Mouse (Mus musculus): ENCODE measurements around the gene Myzap. TPM values are rescaled to one million over a fixed set of nuclear protein-coding genes. Genes with fewer than 3 reads are reported as not detected.

The Myzap gene
- total RNA-seq, 2 experiments from 2014 or later, result 6.7 to 8.8 TPM

GRCm38 (mm10) chr9:71609010-71609409 lies 16.9 kb upstream of the Myzap start:
- intact Hi-C loops (cut with DNase I; ENCODE audit: low total_unique reads), result no loop called here

GRCm38 (mm10) chr9:71606296-71607057 lies 14.3 kb upstream of the Myzap start:
- no peak for DNase-seq
- intact Hi-C loops (cut with DNase I; ENCODE audit: low total_unique reads), result no loop called here

More at GRCm38 (mm10) chr9:71609010-71609409, 16.9 kb upstream of the Myzap start:
- DNase-seq, result no peak

GRCm38 (mm10) chr9:71604914-71605635 lies 12.9 kb upstream of the Myzap start:
- intact Hi-C loops (cut with DNase I; ENCODE audit: low total_unique reads), result no loop called here
- no peak for DNase-seq

GRCm38 (mm10) chr9:71599861-71600260 lies 7.7 kb upstream of the Myzap start:
- DNase-seq, result no peak
- intact Hi-C loops (cut with DNase I; ENCODE audit: low total_unique reads), result no loop called here

GRCm38 (mm10) chr9:71596888-71597287 lies 4.7 kb upstream of the Myzap start:
- intact Hi-C loops (cut with DNase I; ENCODE audit: low total_unique reads), result no loop called here

GRCm38 (mm10) chr9:71592577-71593285 lies 571 bp upstream of the Myzap start:
- DNase-seq, result no peak
- intact Hi-C loops (cut with DNase I; ENCODE audit: low total_unique reads), result no loop called here

More at GRCm38 (mm10) chr9:71596888-71597287, 4.7 kb upstream of the Myzap start:
- DNase-seq, result no peak

GRCm38 (mm10) chr9:71591106-71591505 lies 1.1 kb downstream of the Myzap start:
- intact Hi-C loops (cut with DNase I; ENCODE audit: low total_unique reads), result no loop called here
- DNase-seq, result no peak

GRCm38 (mm10) chr9:71589771-71590170 lies 2.4 kb downstream of the Myzap start:
- intact Hi-C loops (cut with DNase I; ENCODE audit: low total_unique reads), result no loop called here
- no peak for DNase-seq

GRCm38 (mm10) chr9:71588930-71589592 lies 3.1 kb downstream of the Myzap start:
- intact Hi-C loops (cut with DNase I; ENCODE audit: low total_unique reads), result no loop called here
- no peak for DNase-seq

GRCm38 (mm10) chr9:71586408-71586807 lies 5.8 kb downstream of the Myzap start:
- intact Hi-C loops (cut with DNase I; ENCODE audit: low total_unique reads), result no loop called here
- no peak for DNase-seq

GRCm38 (mm10) chr9:71582771-71583170 lies 9.4 kb downstream of the Myzap start:
- no peak for DNase-seq
- intact Hi-C loops (cut with DNase I; ENCODE audit: low total_unique reads), result no loop called here

- DNase-seq, result peak; percentile 52
- intact Hi-C loops (cut with DNase I; ENCODE audit: low total_unique reads), result no loop called here
These were observed 13.1 kb downstream of the Myzap start for GRCm38 (mm10) chr9:71578896-71579564.

- intact Hi-C loops (cut with DNase I; ENCODE audit: low total_unique reads), result no loop called here
- DNase-seq, result no peak
These were observed 17.7 kb downstream of the Myzap start for GRCm38 (mm10) chr9:71574440-71574839.

- no peak for DNase-seq
- intact Hi-C loops (cut with DNase I; ENCODE audit: low total_unique reads), result no loop called here
These were observed 18.3 kb downstream of the Myzap start for GRCm38 (mm10) chr9:71573771-71574340.

GRCm38 (mm10) chr9:71571150-71571633 lies 21.0 kb downstream of the Myzap start:
- intact Hi-C loops (cut with DNase I; ENCODE audit: low total_unique reads), result no loop called here
- DNase-seq, result no peak

GRCm38 (mm10) chr9:71570170-71570569 lies 22.0 kb downstream of the Myzap start:
- DNase-seq, result no peak
- intact Hi-C loops (cut with DNase I; ENCODE audit: low total_unique reads), result no loop called here

GRCm38 (mm10) chr9:71568323-71568942 lies 23.7 kb downstream of the Myzap start:
- intact Hi-C loops (cut with DNase I; ENCODE audit: low total_unique reads), result no loop called here
- DNase-seq, result no peak

- intact Hi-C loops (cut with DNase I; ENCODE audit: low total_unique reads), result no loop called here
- DNase-seq, result no peak
These were observed 24.8 kb downstream of the Myzap start for GRCm38 (mm10) chr9:71567391-71567790.
